Mouse (Mus musculus) lung, postnatal 14 days (tissue): ENCODE measurements around the gene Zfyve9.

Experiments
- DNase-seq: peaks from one replicate; pipeline ENCODE4 v3.0.0; 2021

Zfyve9 gene

GRCm38 (mm10) chr4:108598306-108598705 lies 182.3 kb downstream of the Zfyve9 start:
- no peak for DNase-seq

- DNase-seq, result no peak
Measured at GRCm38 (mm10) chr4:108595785-108596184, 184.8 kb downstream of the Zfyve9 start.

- no peak for DNase-seq
Measured at GRCm38 (mm10) chr4:108593376-108593775, 187.2 kb downstream of the Zfyve9 start.
